Mouse (Mus musculus) gonadal fat pad, adult 2 months (tissue): ENCODE measurements around the gene Adprh. TPM values are rescaled to one million over a fixed set of nuclear protein-coding genes. Genes with fewer than 3 reads are reported as not detected.
"Not testable (repeated sequence)": the region's sequence is repeated elsewhere in the genome, so short reads cannot be mapped to it uniquely, and the experiment has no call there.

ENCODE experiments used
- DNase-seq: peaks from one replicate; pipeline ENCODE4 v3.0.0-alpha.2; 2012; ENCODE audit warnings: low read depth
- polyA plus RNA-seq: library from polyadenylated mRNA; depleted of rRNA; stranded (reverse); fragments of >200 nt; gene quantifications from 2 replicates; pipeline ENCODE4 v1.2.3, GENCODE M21; 2012

Gene Adprh
- polyA plus RNA-seq, 1 experiment, result 19.7 TPM

- no peak for DNase-seq
Measured at GRCm38 (mm10) chr16:38467091-38467916, 14.8 kb upstream of the Adprh start.

- DNase-seq, result no peak
Measured at GRCm38 (mm10) chr16:38466089-38466488, 13.6 kb upstream of the Adprh start.

DNA sequence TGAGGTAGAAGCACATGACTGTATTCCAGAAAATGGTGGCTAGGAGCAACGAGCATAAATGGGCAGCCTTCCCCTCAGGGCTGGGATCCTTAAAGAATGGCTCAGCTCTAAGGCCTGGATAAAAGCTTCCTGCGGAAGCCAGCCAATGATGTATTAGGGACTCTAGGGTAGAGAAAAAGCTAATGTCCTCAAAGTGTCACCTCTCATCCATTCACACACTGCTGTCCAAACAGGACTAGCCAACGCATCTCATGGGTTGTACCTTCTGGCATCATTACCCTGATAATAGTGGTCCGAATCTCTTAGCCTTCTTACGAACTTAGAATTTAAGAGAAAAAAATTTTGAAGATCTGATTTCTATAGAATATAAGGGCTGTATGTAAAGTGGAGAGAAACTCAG, 10.8 kb upstream of the Adprh start:
- DNase-seq, result no peak

- no peak for DNase-seq
Measured at GRCm38 (mm10) chr16:38462161-38462560, 9.7 kb upstream of the Adprh start.

DNA sequence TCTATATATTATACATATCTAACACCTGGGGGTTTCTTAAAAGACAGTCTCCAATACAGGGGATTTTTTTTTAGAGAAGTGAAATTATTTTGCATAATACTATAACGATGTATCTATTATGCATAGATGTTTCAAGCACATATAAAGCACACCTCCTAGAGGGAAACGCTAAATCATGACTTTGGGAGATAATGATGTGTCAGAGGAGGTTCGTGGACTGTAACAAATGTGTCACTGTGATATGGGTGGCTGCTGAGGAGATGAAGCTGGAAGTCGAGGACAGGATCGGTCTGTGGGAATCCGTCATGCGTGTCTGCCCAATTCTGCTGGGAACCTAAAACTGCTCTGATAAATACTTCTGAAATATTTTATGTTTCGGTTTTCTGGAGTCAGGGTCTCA, 9.2 kb upstream of the Adprh start:
- no peak for DNase-seq

DNA sequence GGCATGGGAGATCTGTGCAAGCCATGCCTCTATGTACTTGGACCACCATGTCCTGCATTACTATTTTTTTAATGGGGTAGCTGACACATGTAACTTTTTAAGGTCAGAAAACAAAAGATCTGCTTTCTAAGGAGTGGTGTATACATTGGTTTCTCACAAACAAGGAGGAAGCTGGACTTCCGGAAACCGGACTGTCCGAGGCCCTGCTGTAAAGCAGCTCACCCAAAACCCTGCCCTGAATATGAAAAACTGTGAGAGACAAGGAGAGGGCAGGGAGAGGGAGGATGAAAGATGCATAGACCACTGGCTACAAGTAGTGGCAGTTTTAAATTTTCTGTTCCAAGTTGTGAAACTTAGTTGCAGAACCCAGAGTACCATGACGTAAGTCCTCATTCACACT, 7.5 kb upstream of the Adprh start:
- no peak for DNase-seq

DNA sequence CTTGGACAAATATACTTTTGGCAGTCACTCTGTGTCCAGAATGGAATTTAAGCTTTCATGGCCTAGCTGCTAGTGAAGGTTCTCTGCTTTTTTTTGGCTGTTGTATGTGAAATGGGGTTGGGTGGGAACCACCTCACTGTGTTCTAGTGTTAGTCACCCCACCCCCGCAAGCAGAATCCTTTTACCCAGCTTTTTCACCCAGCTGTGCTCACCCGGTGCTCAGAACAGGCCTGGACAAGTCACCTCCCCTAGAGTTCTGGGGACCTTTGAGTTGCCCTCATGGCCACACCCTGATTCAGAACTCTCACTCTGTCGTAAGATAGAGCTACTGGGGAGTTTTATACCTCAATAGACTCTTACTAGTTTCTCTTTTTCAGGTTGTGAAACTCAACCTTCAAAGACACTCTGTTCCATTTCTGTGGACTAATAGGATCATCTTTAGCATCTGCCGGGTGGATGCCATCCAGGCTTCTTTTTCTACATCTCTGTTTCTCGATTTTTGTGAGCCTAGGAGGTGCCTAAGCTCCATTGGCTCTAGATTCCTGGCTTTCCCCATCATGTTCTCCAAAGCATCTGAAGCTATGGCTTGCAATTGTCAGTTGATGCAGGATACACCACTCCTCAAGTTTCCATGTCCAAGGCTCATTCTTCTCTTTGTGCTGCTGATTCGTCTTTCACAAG, 6.2 kb upstream of the Adprh start:
- no peak for DNase-seq

- no peak for DNase-seq
Measured at GRCm38 (mm10) chr16:38456812-38457567, 4.5 kb upstream of the Adprh start.

- DNase-seq, result no peak
Measured at GRCm38 (mm10) chr16:38455511-38456418, 3.3 kb upstream of the Adprh start, which contains the start of gene Cd80. Gene Cd80, plus strand, starts transcription at chr16:38455561.

GRCm38 (mm10) chr16:38454533-38455254, 2.2 kb upstream of the Adprh start:
- DNase-seq, result no peak

DNA sequence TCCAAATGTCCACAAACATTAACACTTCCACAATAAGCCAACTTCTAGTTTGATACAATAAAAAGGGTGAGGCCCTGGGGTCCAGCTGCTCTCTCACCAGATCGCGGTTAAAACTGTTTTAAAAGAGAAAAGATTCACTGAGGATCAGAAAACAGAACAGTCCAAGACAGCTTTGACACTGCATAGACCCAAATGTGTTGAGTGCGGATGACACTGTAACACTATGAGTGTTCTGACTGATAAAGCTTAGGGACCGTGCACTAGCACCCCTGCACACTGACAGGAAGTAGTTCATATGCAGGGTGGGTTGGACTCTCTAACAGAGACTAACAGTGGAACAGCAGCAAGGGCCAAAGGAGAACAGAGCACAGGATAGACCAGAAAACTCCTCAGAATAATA, 1.4 kb upstream of the Adprh start:
- DNase-seq, result no peak

DNA sequence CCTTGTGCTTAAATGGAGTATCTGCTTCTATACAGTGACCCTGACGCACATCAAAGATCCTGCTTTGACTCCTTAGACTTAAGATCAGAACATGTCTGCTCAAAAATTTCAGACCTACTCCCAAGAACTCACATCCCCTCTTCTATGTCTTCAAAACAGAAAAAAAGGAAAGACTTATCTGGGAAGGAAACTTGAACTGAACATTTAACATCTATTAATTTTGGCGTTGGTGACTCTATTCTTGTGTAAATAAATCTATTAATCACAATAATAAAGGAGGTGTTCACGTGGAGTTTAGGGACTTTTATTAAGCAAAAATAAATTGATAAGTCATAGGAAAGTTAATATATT, 675 bp upstream of the Adprh start:
- no peak for DNase-seq

DNA sequence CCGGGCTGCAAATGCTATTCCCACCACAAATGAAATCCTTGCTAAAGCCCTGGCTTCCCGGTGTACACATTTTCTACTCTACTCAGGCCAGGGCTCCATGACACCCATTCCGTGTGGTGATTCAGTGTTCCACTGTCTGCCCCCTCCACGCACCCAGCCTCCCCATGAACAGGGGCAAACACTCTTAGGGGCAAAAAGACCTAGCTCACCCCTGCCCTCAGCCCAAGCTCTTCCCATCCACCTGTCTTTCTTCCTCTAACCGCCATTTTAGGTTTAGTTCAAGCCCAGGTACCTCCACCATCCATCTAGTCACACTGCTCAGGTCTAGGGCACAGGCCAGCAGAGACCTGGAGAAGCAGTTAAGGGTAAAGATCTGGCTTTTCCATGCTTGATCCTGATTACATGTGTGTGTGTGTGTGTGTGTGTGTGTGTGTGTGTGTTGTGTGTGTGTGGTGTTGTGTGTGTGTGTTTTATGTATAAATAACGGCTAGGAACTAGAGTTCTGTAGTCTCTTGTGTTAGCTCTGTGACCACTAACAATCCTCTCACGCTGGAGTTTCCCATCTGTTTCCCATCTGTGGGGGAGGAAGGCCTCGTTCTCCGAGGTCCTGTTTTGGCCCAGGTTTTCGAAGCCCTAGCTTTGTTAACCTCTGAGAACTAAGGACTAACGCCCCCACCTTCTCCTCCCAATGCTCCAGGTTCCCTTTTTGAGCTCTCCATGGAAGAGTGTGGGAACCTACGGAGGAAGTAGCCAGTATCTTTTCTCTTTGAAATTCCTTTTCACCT, 890 bp downstream of the Adprh start:
- no peak for DNase-seq

DNA sequence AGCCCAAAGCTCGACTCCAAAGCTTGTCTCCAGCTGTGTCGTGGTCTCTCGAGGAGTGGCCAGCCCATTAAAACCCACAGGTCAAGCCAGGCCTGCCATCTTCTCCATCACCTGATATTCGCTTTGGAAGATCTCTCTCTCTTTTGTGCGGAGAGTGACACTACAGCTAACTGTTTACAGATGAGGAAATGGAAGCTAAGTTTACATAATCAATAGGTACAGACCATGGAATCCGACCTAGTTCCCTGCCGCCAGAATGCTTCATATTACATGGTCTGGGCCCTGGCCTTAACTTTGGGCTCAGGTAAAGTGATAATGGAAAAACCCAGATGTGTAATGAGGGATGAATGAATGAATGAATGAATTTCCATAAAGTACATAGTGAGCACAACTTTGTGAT, 1.8 kb downstream of the Adprh start:
- DNase-seq, result no peak

DNA sequence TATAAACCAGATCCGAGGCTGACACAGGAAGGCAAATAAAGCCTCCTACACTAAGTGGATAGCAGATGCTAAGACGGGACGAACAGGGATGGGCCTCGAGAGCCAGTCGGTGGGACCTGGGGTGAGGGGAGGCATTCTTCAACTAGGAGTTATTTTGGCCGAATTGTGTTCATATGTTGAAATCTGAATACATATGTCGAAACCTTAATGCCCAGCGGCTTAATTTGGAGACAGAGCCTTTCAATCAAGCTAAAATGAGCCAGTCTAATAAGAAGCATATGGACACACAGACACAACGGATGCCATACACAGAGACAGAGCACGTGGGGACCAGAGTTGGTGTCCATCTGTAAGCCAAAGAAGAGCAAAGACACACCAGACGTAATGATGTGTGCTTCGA, 4.0 kb downstream of the Adprh start:
- DNase-seq, result no peak

DNA sequence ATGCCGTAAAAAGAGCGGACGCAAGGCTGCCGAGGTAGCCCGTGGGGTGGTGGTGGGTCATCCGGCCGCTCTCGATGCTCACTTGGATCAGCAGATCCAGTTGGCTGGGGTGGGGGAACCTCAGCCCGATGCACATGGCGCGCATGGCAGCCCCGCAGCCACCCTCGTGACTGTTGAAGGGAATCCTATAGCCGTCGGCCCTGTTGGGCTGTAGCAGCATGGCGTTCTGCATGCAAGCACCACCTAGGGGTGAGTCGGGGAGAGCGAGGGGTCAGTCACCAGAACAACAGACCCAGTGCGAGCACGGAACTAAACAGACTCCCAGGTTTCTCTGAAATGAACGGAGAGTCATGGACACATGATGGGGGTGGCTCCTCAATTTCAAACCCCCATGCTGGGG, 5.1 kb downstream of the Adprh start:
- DNase-seq, result no peak

- not testable (repeated sequence) for DNase-seq
Measured at GRCm38 (mm10) chr16:38446141-38446540, 6.4 kb downstream of the Adprh start.

DNA sequence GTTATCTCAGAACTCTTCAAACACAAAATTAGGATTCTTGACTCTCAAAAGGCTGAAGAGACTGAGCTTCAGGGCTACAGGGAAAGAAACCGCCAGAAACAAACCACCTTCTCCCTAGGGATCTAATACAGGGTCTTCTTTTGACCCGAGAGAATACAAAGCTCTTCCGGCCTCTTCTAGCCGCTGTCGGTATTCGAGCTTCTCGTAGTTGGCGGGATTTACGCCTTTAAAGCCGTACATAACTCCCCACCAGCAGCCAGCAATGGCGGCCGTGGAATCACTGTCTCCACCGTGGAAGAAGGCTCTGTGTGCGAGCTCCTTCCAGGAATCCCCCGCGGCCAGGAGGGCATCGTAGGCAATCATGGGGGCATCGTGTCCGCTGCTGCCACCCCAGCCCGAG, 6.9 kb downstream of the Adprh start:
- DNase-seq, result no peak

GRCm38 (mm10) chr16:38445046-38445445, 7.5 kb downstream of the Adprh start:
- DNase-seq, result no peak
